Mouse (Mus musculus): Measurements from ENCODE around the gene Asic2. TPM values are rescaled to one million over a fixed set of nuclear protein-coding genes. Genes with fewer than 3 reads are reported as not detected.

The Asic2 gene
- polyA plus RNA-seq, 1 experiment from 2014 or later = 16.2 TPM

- H3K4me1 ChIP-seq (ENCODE audit: control insufficient read depth, insufficient read depth, low read length) = peaks cover 4% of the 10 kb centered on the region; the same call in 1 of the 2 replicates
- H3K9me3 ChIP-seq (replicated peaks; ENCODE audit: control insufficient read depth, low read length, poor library complexity, severe bottlenecking) = no peaks in the 10 kb centered on the region
- no peak for ATAC-seq
- WGBS = 86% methylated on average over 5 of the region's 5 CpGs
- no peaks in the 10 kb centered on the region for H3K36me3 ChIP-seq (ENCODE audit: control insufficient read depth, insufficient read depth, low read length)
- no peak overlapping the region for H3K4me2 ChIP-seq (ENCODE audit: low read length)
- no peak overlapping the region for H3K27ac ChIP-seq (ENCODE audit: low read length)
- no peak overlapping the region for H3K9ac ChIP-seq (ENCODE audit: low read depth, low read length)
- no peaks in the 10 kb centered on the region for H3K27me3 ChIP-seq (ENCODE audit: control insufficient read depth, insufficient read depth, low read depth, low read length)
- no peak overlapping the region for H3K4me3 ChIP-seq (ENCODE audit: low read depth, low read length)
Observed at GRCm38 (mm10) chr11:81597601-81598000, 370.7 kb downstream of the Asic2 start.

GRCm38 (mm10) chr11:81595235-81595634, 373.0 kb downstream of the Asic2 start:
- WGBS = 80% methylated on average over 2 of the region's 2 CpGs
- no peak overlapping the region for H3K27ac ChIP-seq (ENCODE audit: low read length)
- H3K4me3 ChIP-seq (ENCODE audit: low read depth, low read length) = no peak overlapping the region
- no peaks in the 10 kb centered on the region for H3K9me3 ChIP-seq (replicated peaks; ENCODE audit: control insufficient read depth, low read length, poor library complexity, severe bottlenecking)
- H3K4me1 ChIP-seq (ENCODE audit: control insufficient read depth, insufficient read depth, low read length) = peaks cover 4% of the 10 kb centered on the region
- H3K4me2 ChIP-seq (ENCODE audit: low read length) = no peak overlapping the region
- no peak overlapping the region for H3K9ac ChIP-seq (ENCODE audit: low read depth, low read length)
- no peaks in the 10 kb centered on the region for H3K36me3 ChIP-seq (ENCODE audit: control insufficient read depth, insufficient read depth, low read length)
- H3K27me3 ChIP-seq (ENCODE audit: control insufficient read depth, insufficient read depth, low read depth, low read length) = no peaks in the 10 kb centered on the region
- no peak for ATAC-seq

- Histone ChIP-seq H3K27me3 (ENCODE audit: control insufficient read depth, insufficient read depth, low read depth, low read length) (no peaks in the 10 kb centered on the region), H3K36me3 (ENCODE audit: control insufficient read depth, insufficient read depth, low read length) (no peaks in the 10 kb centered on the region), H3K9ac (ENCODE audit: low read depth, low read length) (no peak overlapping the region), H3K9me3 (replicated peaks; ENCODE audit: control insufficient read depth, low read length, poor library complexity, severe bottlenecking) (no peaks in the 10 kb centered on the region), H3K4me1 (ENCODE audit: control insufficient read depth, insufficient read depth, low read length) (peaks cover 11% of the 10 kb centered on the region), H3K4me3 (ENCODE audit: low read depth, low read length) (no peak overlapping the region), H3K27ac (ENCODE audit: low read length) (no peak overlapping the region), H3K4me2 (ENCODE audit: low read length) (no peak overlapping the region)
- WGBS = 39% methylated on average over 5 of the region's 5 CpGs
- ATAC-seq = no peak
Observed at GRCm38 (mm10) chr11:81592776-81593175, 375.5 kb downstream of the Asic2 start.

DNA sequence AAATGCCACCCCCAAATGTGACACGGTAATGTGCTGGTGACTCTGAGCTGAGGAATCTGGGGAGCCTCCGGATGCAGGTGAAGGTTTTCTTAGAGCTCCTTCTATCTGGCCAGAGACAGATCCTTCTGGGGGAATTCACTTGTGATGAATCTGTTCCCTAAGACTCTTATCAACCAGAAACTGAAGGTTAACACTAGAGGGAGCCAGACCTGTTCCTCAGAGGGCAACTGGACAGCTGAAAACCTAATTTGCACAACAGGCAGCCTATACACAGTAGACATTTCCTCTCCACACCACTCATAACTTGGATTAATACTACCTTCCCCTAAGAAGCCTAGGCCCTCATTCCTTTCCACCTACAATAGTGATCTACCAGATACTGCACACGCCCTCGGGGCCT, 377.3 kb downstream of the Asic2 start:
- Histone ChIP-seq H3K9me3 (replicated peaks; ENCODE audit: control insufficient read depth, low read length, poor library complexity, severe bottlenecking) (no peaks in the 10 kb centered on the region), H3K9ac (ENCODE audit: low read depth, low read length) (no peak overlapping the region), H3K27ac (ENCODE audit: low read length) (no peak overlapping the region), H3K36me3 (ENCODE audit: control insufficient read depth, insufficient read depth, low read length) (no peaks in the 10 kb centered on the region), H3K27me3 (ENCODE audit: control insufficient read depth, insufficient read depth, low read depth, low read length) (no peaks in the 10 kb centered on the region), H3K4me2 (ENCODE audit: low read length) (no peak overlapping the region), H3K4me3 (ENCODE audit: low read depth, low read length) (no peak overlapping the region), H3K4me1 (ENCODE audit: control insufficient read depth, insufficient read depth, low read length) (peaks cover 14% of the 10 kb centered on the region)
- 81% methylated on average over 4 of the region's 4 CpGs for WGBS
- no peak for ATAC-seq

GRCm38 (mm10) chr11:81588630-81589029, 379.6 kb downstream of the Asic2 start:
- no peak overlapping the region for H3K4me2 ChIP-seq (ENCODE audit: low read length)
- no peaks in the 10 kb centered on the region for H3K36me3 ChIP-seq (ENCODE audit: control insufficient read depth, insufficient read depth, low read length)
- H3K27me3 ChIP-seq (ENCODE audit: control insufficient read depth, insufficient read depth, low read depth, low read length) = no peaks in the 10 kb centered on the region
- H3K9me3 ChIP-seq (replicated peaks; ENCODE audit: control insufficient read depth, low read length, poor library complexity, severe bottlenecking) = no peaks in the 10 kb centered on the region
- ATAC-seq = no peak
- H3K4me3 ChIP-seq (ENCODE audit: low read depth, low read length) = no peak overlapping the region
- no peak overlapping the region for H3K9ac ChIP-seq (ENCODE audit: low read depth, low read length)
- H3K27ac ChIP-seq (ENCODE audit: low read length) = 0 out of 2 replicates have a peak overlapping the region, but pooled peaks have one; percentile 73
- WGBS = 10% methylated on average over 10 of the region's 10 CpGs
- H3K4me1 ChIP-seq (ENCODE audit: control insufficient read depth, insufficient read depth, low read length) = peaks cover 11% of the 10 kb centered on the region

- no peaks in the 10 kb centered on the region for H3K27me3 ChIP-seq (ENCODE audit: control insufficient read depth, insufficient read depth, low read depth, low read length)
- no peaks in the 10 kb centered on the region for H3K36me3 ChIP-seq (ENCODE audit: control insufficient read depth, insufficient read depth, low read length)
- 0 out of 2 replicates have a peak overlapping the region, but pooled peaks have one; percentile 32 for H3K9ac ChIP-seq (ENCODE audit: low read depth, low read length)
- WGBS = 41% methylated on average over 17 of the region's 17 CpGs
- no peaks in the 10 kb centered on the region for H3K9me3 ChIP-seq (replicated peaks; ENCODE audit: control insufficient read depth, low read length, poor library complexity, severe bottlenecking)
- peaks cover 13% of the 10 kb centered on the region for H3K4me1 ChIP-seq (ENCODE audit: control insufficient read depth, insufficient read depth, low read length)
- peak; percentile 58 for ATAC-seq
- H3K27ac ChIP-seq (ENCODE audit: low read length) = peak overlapping the region; percentile 73
- peak overlapping the region; percentile 48 for H3K4me2 ChIP-seq (ENCODE audit: low read length)
- 0 out of 2 replicates have a peak overlapping the region, but pooled peaks have one; percentile 3 for H3K4me3 ChIP-seq (ENCODE audit: low read depth, low read length)
Observed at GRCm38 (mm10) chr11:81587942-81588341, 380.3 kb downstream of the Asic2 start.

- ATAC-seq = no peak
- H3K4me3 ChIP-seq (ENCODE audit: low read depth, low read length) = no peak overlapping the region
- WGBS = 86% methylated on average over 9 of the region's 9 CpGs
Observed at GRCm38 (mm10) chr11:81587114-81587513, 381.1 kb downstream of the Asic2 start.

GRCm38 (mm10) chr11:81584506-81584905, 383.8 kb downstream of the Asic2 start:
- no peak for ATAC-seq
- no peaks in the 10 kb centered on the region for H3K27me3 ChIP-seq (ENCODE audit: control insufficient read depth, insufficient read depth, low read depth, low read length)
- H3K4me1 ChIP-seq (ENCODE audit: control insufficient read depth, insufficient read depth, low read length) = peaks cover 15% of the 10 kb centered on the region
- WGBS = 94% methylated on average over 9 of the region's 9 CpGs
- no peak overlapping the region for H3K4me2 ChIP-seq (ENCODE audit: low read length)
- H3K9me3 ChIP-seq (replicated peaks; ENCODE audit: control insufficient read depth, low read length, poor library complexity, severe bottlenecking) = no peaks in the 10 kb centered on the region
- no peak overlapping the region for H3K9ac ChIP-seq (ENCODE audit: low read depth, low read length)
- H3K27ac ChIP-seq (ENCODE audit: low read length) = no peak overlapping the region
- no peak overlapping the region for H3K4me3 ChIP-seq (ENCODE audit: low read depth, low read length)
- no peaks in the 10 kb centered on the region for H3K36me3 ChIP-seq (ENCODE audit: control insufficient read depth, insufficient read depth, low read length)

More at GRCm38 (mm10) chr11:81587114-81587513, 381.1 kb downstream of the Asic2 start:
- Histone ChIP-seq H3K9ac (ENCODE audit: low read depth, low read length) (no peak overlapping the region), H3K9me3 (replicated peaks; ENCODE audit: control insufficient read depth, low read length, poor library complexity, severe bottlenecking) (no peaks in the 10 kb centered on the region), H3K36me3 (ENCODE audit: control insufficient read depth, insufficient read depth, low read length) (no peaks in the 10 kb centered on the region), H3K4me1 (ENCODE audit: control insufficient read depth, insufficient read depth, low read length) (peaks cover 13% of the 10 kb centered on the region), H3K4me2 (ENCODE audit: low read length) (no peak overlapping the region), H3K27ac (ENCODE audit: low read length) (no peak overlapping the region), H3K27me3 (ENCODE audit: control insufficient read depth, insufficient read depth, low read depth, low read length) (no peaks in the 10 kb centered on the region)

DNA sequence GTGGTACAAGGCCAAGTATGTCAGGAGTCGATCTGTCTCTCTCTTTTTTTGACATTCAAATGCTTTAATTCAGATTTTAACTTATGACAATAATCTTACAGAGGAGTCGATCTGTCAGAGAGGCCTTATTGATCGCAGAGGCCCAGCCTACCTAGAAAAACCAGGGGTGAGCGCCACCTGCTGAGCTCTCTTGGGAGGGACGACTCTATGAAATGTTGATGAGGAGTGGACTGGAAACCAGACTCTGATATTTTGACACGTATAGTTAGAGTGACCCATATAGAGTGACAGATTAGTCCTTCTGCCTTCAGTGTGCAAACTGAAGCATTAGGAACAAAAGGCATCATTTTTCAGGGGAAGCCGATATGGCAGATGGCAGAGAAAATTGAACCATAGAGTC, 385.1 kb downstream of the Asic2 start:
- H3K4me1 ChIP-seq (ENCODE audit: control insufficient read depth, insufficient read depth, low read length) = peaks cover 12% of the 10 kb centered on the region
- no peak overlapping the region for H3K27ac ChIP-seq (ENCODE audit: low read length)
- no peak overlapping the region for H3K9ac ChIP-seq (ENCODE audit: low read depth, low read length)
- H3K9me3 ChIP-seq (replicated peaks; ENCODE audit: control insufficient read depth, low read length, poor library complexity, severe bottlenecking) = no peaks in the 10 kb centered on the region
- H3K4me3 ChIP-seq (ENCODE audit: low read depth, low read length) = no peak overlapping the region
- no peaks in the 10 kb centered on the region for H3K36me3 ChIP-seq (ENCODE audit: control insufficient read depth, insufficient read depth, low read length)
- ATAC-seq = no peak
- WGBS = 52% methylated on average over 7 of the region's 7 CpGs
- no peak overlapping the region for H3K4me2 ChIP-seq (ENCODE audit: low read length)
- no peaks in the 10 kb centered on the region for H3K27me3 ChIP-seq (ENCODE audit: control insufficient read depth, insufficient read depth, low read depth, low read length)
